Mouse (Mus musculus) kidney, adult 2 months (tissue): Measurements from ENCODE around the gene Xpa. TPM values are rescaled to one million over a fixed set of nuclear protein-coding genes. Genes with fewer than 3 reads are reported as not detected.

ENCODE experiments used
- DNase-seq: peaks from one replicate; pipeline ENCODE4 v3.0.0; 2021
- H3K27ac ChIP-seq: fragments of 200-500 bp; 2 replicates; pipeline ENCODE4 v1.5.1; 2012; ENCODE audit warnings: low read depth, low read length, control low read depth, inconsistent platforms; ENCODE audit not compliant: insufficient read depth
- H3K27me3 ChIP-seq: fragments of 200-500 bp; replicated peaks from 2 replicates; pipeline ENCODE4 v1.6.1; 2012; ENCODE audit warnings: mild to moderate bottlenecking, moderate library complexity, low read length, inconsistent platforms; ENCODE audit not compliant: control insufficient read depth, insufficient read depth
- H3K36me3 ChIP-seq: fragments of 200-500 bp; 2 replicates; pipeline ENCODE4 v1.6.1; 2012; ENCODE audit warnings: mild to moderate bottlenecking, moderate library complexity, low read length, inconsistent platforms; ENCODE audit not compliant: control insufficient read depth, insufficient read depth
- H3K4me1 ChIP-seq: fragments of 200-500 bp; 2 replicates; pipeline ENCODE4 v1.6.1; 2011; ENCODE audit warnings: low read length; ENCODE audit not compliant: control insufficient read depth, insufficient read depth
- H3K4me3 ChIP-seq: fragments of 200-500 bp; 2 replicates; pipeline ENCODE4 v1.5.1; 2011; ENCODE audit warnings: mild to moderate bottlenecking, low read depth, low read length, control low read depth; ENCODE audit not compliant: insufficient read depth
- CTCF ChIP-seq: fragments of 200-500 bp; conservative IDR thresholded peaks from 2 replicates; pipeline ENCODE4 v1.5.1; 2011; ENCODE audit warnings: low read depth, mild to moderate bottlenecking, control low read depth, low read length, moderate library complexity, mixed read lengths; ENCODE audit not compliant: insufficient read depth, insufficient read length
- POLR2A ChIP-seq: fragments of 200-500 bp; IDR thresholded peaks from one replicate; pipeline ENCODE4 v1.6.1; 2011; ENCODE audit warnings: low read depth, low read length, control low read depth
- WGBS: fragments of 180-500 bp; shearing (Covaris S2); methylation state at CpG from one replicate; pipeline ENCODE4 v1.1.7; 2018; 5-methylcytosine and 5-hydroxymethylcytosine counted together
- polyA plus RNA-seq: library from polyadenylated mRNA; depleted of rRNA; stranded (reverse); fragments of >200 nt; gene quantifications from 2 replicates; pipeline ENCODE4 v1.2.3, GENCODE M21; 2012; rRNA removed

The Xpa gene
- polyA plus RNA-seq, 1 experiment: 16.0 TPM

GRCm38 (mm10) chr4:46116544-46117175, 79.5 kb downstream of the Xpa start:
- no peak for TF ChIP-seq POLR2A
- no peak for TF ChIP-seq CTCF
- Histone ChIP-seq H3K36me3 (peaks cover 4% of the 10 kb centered on the region; the same call in 1 of the 2 replicates), H3K27me3 (no peaks in the 10 kb centered on the region), H3K4me3 (no peak overlapping the region), H3K4me1 (no peaks in the 10 kb centered on the region), H3K27ac (no peak overlapping the region)
- peak; percentile 22 for DNase-seq
- 71% methylated on average over 10 of the region's 10 CpGs for WGBS

GRCm38 (mm10) chr4:46115308-46115707, 80.8 kb downstream of the Xpa start:
- TF ChIP-seq POLR2A (no peak), CTCF (no peak)
- Histone ChIP-seq H3K36me3 (peaks cover 4% of the 10 kb centered on the region; the same call in 1 of the 2 replicates), H3K4me1 (no peaks in the 10 kb centered on the region), H3K27me3 (no peaks in the 10 kb centered on the region), H3K4me3 (no peak overlapping the region), H3K27ac (no peak overlapping the region)
- no peak for DNase-seq
- WGBS: 73% methylated on average over 1 of the region's 1 CpGs

GRCm38 (mm10) chr4:46111361-46111760, 84.8 kb downstream of the Xpa start:
- Histone ChIP-seq H3K27me3 (no peaks in the 10 kb centered on the region), H3K4me1 (no peaks in the 10 kb centered on the region), H3K36me3 (peaks cover 3% of the 10 kb centered on the region; the same call in 1 of the 2 replicates), H3K27ac (no peak overlapping the region), H3K4me3 (no peak overlapping the region)
- WGBS: 38% methylated on average over 3 of the region's 3 CpGs
- TF ChIP-seq POLR2A (no peak), CTCF (no peak)
- DNase-seq: no peak

- Histone ChIP-seq H3K4me1 (no peaks in the 10 kb centered on the region), H3K27ac (no peak overlapping the region), H3K27me3 (no peaks in the 10 kb centered on the region), H3K36me3 (no peaks in the 10 kb centered on the region; the same call in 1 of the 2 replicates), H3K4me3 (no peak overlapping the region)
- no peak for DNase-seq
- TF ChIP-seq CTCF (no peak), POLR2A (no peak)
- WGBS: 72% methylated on average over 8 of the region's 8 CpGs
Observed at GRCm38 (mm10) chr4:46110084-46110483, 86.0 kb downstream of the Xpa start.

Other genes with a start within 250 kb of the Xpa start
- gene Tdrd7, start 231.0 kb downstream of the Xpa start, polyA plus RNA-seq: 13.2 and 19.1 TPM in 2 replicates
- 0.80 and 2.3 TPM in 2 replicates for gene Tmod1, start 157.4 kb downstream of the Xpa start, polyA plus RNA-seq
- 17.6 and 18.8 TPM in 2 replicates for gene Ncbp1, start 57.7 kb downstream of the Xpa start, polyA plus RNA-seq
- 14.1 and 14.6 TPM in 2 replicates for gene Tstd2, start 57.6 kb downstream of the Xpa start, polyA plus RNA-seq
- gene Foxe1, start 147.3 kb upstream of the Xpa start, polyA plus RNA-seq: not detected in 2 replicates
- gene Trmo, start 193.1 kb upstream of the Xpa start, polyA plus RNA-seq: 6.1 and 7.0 TPM in 2 replicates
- 0.03 and 0.04 TPM in 2 replicates for gene Hemgn, start 217.2 kb upstream of the Xpa start, polyA plus RNA-seq